Mouse (Mus musculus): ENCODE data around the gene Vps16. TPM values are rescaled to one million over a fixed set of nuclear protein-coding genes. Genes with fewer than 3 reads are reported as not detected.
A peak's percentile ranks its signal among the peaks of the same experiment; 100 is the strongest.

Vps16 gene
- total RNA-seq, 2 experiments from 2014 or later = 123 to 199 TPM

DNA sequence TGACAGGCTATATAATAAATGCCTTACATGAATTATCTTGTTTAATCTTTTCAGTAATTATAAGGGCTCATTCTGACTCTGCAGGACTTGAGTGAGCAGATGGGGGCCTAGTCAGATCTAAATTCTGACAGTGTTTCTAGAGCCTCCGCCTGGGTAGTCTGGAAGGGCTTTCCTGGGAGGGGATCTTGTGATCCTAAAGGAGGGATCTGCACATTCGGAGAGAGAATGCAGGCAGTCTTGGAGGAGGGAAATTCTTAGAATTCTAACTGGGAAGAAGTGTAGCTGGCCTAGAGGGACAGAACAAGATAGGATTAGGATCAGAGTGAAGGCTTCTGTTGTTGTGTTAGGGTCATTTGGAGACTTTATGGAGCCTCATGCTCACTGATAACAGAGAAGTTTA lies 28.1 kb downstream of the Vps16 start:
- no peak for ATAC-seq (replicated peaks; ENCODE audit: low FRiP score, low TSS enrichment, poor library complexity, severe bottlenecking)

GRCm38 (mm10) chr2:130453421-130453820 lies 29.3 kb downstream of the Vps16 start:
- ATAC-seq (replicated peaks; ENCODE audit: low FRiP score, low TSS enrichment, poor library complexity, severe bottlenecking) = no peak

GRCm38 (mm10) chr2:130454748-130455370 lies 30.7 kb downstream of the Vps16 start:
- no peak for ATAC-seq (replicated peaks; ENCODE audit: low FRiP score, low TSS enrichment, poor library complexity, severe bottlenecking)

DNA sequence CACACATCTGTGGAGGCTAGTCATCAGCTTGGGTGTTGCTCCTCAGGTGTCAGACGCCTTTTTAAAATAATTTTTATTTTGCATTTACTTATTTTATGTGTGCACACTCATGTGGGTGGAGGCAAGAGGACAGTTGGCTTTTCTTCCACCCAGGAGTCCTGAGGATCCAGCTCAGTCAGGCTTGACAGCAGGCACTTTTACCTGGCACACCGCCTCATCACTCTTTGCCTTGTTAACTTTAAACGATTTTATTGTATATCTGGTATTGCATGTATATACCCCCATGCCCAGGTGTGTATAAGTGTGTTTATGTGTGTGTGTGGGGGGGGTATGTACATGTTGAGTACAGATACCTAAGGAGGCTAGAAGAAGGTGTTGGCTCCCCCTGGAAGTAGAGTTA lies 33.7 kb downstream of the Vps16 start:
- no peak for ATAC-seq (replicated peaks; ENCODE audit: low FRiP score, low TSS enrichment, poor library complexity, severe bottlenecking)

DNA sequence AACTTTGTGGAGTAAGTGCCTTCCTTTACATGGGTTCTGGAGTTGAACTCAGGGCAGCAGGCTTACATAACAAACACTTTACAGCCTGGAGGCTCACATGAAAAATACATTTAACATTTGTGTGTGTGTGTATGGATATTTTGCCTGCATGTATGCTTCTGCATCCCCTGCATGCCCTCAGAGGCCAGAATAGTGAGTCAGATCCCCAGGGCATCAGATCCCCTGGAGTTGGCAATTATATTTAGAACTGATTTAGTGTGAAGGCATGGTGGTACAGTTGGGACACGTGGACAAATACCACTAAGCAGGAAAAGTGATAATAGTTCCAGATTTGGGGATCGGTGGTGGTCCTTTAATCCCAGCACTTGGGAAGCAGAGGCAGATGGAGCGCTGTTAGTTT lies 35.4 kb downstream of the Vps16 start:
- no peak for ATAC-seq (replicated peaks; ENCODE audit: low FRiP score, low TSS enrichment, poor library complexity, severe bottlenecking)

- ATAC-seq (replicated peaks; ENCODE audit: low FRiP score, low TSS enrichment, poor library complexity, severe bottlenecking) = no peak
Measured at GRCm38 (mm10) chr2:130461287-130462071, 37.3 kb downstream of the Vps16 start.

DNA sequence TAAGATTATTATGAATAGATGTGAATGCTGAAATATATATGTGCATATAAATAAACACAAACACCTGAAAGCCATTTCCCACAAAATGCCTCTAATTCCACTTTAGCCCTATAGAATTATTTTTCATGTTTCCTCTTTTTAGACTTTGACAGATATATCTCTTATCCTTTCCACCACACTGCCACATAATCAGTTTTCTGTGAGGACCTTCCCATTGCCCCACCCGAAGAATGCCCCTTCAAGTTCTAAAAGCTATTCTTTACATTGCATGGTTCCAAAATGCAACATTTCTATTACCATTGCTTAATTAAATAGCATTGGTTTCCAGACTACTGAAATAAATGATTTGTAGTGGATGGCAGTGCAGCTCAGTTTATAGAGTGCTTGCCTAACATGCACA lies 42.3 kb downstream of the Vps16 start:
- no peak for ATAC-seq (replicated peaks; ENCODE audit: low FRiP score, low TSS enrichment, poor library complexity, severe bottlenecking)

GRCm38 (mm10) chr2:130469366-130469765 lies 45.2 kb downstream of the Vps16 start:
- ATAC-seq (replicated peaks; ENCODE audit: low FRiP score, low TSS enrichment, poor library complexity, severe bottlenecking) = no peak

DNA sequence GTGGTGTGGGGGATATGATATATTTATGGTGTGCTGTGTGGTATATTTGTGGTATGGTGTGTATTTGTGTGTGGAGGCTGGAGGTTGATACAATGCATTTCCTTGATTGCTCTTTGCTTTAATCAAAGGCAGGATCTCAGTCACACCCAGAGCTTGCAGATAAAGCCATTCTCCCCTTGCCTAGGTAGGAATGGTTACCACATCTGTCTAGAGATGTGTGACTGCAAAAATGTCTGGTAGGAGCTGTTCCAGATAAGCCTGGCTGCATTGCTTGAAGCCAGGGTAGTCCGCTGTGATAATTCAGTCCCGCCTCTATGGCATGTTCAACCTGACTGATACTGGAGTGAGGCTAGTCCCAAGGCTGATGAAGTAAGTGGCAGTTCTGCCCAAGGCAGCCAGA lies 45.8 kb downstream of the Vps16 start:
- ATAC-seq (replicated peaks; ENCODE audit: low FRiP score, low TSS enrichment, poor library complexity, severe bottlenecking) = peak; percentile 99

DNA sequence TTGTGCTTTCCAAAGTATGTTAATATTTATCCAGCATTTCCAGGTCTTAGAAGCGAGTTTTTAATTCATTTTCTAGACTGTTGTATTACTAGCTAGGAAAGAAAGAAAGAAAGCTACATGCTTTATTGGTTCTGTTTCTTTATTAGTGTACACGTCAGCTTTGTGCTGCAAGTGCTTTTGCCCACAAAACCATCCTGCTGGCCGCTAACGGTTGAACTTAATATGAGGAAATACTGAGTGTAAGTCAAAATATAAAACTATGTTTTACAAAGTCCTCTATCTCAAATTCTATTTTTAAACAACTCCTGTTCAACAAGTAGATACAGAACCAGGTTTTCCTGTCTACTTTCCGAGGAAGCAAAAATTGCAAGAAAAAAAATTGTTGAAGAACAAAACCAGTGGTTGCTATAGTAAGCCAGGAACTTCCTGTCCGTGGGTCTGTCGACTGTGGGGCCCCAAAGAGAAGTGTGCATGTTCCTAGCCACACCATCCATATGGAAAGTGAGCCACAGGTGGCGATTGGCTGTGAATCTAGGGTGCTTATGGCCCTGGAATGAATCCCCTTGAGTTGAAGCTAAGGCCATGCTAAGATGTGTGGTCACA lies 48.9 kb downstream of the Vps16 start:
- no peak for ATAC-seq (replicated peaks; ENCODE audit: low FRiP score, low TSS enrichment, poor library complexity, severe bottlenecking)

DNA sequence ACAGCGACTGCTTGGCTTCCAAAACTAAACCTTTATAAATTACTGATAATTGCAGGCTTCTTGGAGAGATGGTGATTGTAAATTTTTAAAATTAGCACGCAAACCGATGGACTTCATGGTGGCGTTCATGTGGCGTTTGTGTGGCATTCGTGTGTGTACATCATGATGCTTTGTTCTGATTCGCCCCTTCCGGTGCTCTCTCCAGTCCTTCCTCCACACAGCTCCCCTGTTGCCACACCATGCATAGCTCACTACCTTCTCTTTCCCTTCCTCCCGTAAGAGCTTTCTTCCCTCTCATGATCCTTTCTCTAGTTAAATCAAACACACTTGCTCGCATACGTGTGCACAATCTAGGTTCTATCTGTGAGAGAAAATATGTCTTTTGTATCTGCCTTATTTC lies 51.6 kb downstream of the Vps16 start:
- ATAC-seq (replicated peaks; ENCODE audit: low FRiP score, low TSS enrichment, poor library complexity, severe bottlenecking) = no peak

GRCm38 (mm10) chr2:130476666-130477297 lies 52.6 kb downstream of the Vps16 start:
- no peak for ATAC-seq (replicated peaks; ENCODE audit: low FRiP score, low TSS enrichment, poor library complexity, severe bottlenecking)

- no peak for ATAC-seq (replicated peaks; ENCODE audit: low FRiP score, low TSS enrichment, poor library complexity, severe bottlenecking)
Measured at GRCm38 (mm10) chr2:130482177-130482576, 58.0 kb downstream of the Vps16 start.

- ATAC-seq (replicated peaks; ENCODE audit: low FRiP score, low TSS enrichment, poor library complexity, severe bottlenecking) = no peak
Measured at GRCm38 (mm10) chr2:130482700-130483099, 58.6 kb downstream of the Vps16 start.

DNA sequence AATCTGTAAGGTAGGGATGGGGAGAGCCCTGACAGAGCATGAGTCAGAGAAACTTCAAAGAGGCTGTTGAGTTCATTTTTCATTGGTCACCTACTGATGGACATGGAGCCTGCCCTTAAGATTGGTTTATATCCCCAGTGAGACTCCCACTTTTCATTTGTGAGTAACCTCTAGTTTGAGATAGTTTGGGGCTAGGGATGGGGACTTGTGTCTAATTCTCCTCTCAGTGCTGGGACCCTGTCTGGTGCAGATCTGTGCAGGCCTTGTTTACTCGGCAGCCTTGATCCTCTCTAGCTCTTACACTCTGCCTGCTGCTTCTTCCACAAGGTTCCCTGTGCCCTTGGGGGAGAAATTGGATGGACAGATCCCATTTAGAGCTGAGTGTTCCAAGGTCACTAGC lies 60.1 kb downstream of the Vps16 start:
- ATAC-seq (replicated peaks; ENCODE audit: low FRiP score, low TSS enrichment, poor library complexity, severe bottlenecking) = no peak

DNA sequence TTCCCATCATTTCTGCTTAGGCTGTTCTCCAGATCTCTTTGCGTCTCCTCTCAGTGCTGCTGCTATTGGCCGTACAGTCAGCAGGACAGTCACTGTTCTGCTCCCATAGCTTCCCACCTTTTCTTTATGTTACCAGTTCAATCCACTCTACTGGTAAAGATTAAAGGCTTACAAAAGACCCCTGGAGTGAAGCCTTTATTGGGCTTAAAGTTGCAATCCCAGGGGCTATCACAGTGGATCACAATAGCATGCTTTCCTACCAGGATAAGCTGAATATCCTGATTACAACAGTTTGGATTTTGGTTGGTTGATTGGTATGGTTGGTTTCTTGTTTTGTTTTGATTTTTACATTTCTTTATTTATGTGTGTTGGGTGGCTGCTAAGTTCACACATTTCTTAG lies 63.9 kb downstream of the Vps16 start:
- ATAC-seq (replicated peaks; ENCODE audit: low FRiP score, low TSS enrichment, poor library complexity, severe bottlenecking) = no peak

- ATAC-seq (replicated peaks; ENCODE audit: low FRiP score, low TSS enrichment, poor library complexity, severe bottlenecking) = no peak
Measured at GRCm38 (mm10) chr2:130488600-130488999, 64.5 kb downstream of the Vps16 start.

- no peak for ATAC-seq (replicated peaks; ENCODE audit: low FRiP score, low TSS enrichment, poor library complexity, severe bottlenecking)
Measured at GRCm38 (mm10) chr2:130491162-130491561, 67.0 kb downstream of the Vps16 start.

DNA sequence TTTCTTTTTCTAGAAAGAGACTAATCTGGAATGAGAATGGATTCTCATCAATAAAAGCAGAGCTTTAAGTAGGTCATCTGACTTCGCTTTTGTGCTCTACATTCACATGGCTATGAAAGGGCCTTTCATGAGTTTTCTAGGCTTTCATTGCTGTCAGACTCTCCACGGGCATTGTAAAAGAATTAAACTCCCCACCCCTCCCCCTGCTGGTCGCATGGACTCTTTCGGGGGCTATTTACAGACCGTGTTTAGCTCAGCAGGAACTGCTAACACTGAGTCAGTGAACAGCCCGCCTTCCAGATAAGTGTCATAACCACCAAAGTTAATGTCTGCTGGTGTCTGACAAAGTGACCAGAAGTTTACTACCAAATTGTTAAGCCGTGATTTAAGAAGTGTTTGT lies 67.4 kb downstream of the Vps16 start:
- 0 out of 2 replicates have a peak, but pooled peaks have one; percentile 58 for ATAC-seq (replicated peaks; ENCODE audit: low FRiP score, low TSS enrichment, poor library complexity, severe bottlenecking)

Data from megakaryocyte-erythroid progenitor cell, adult 5-6 weeks (primary cell).